Mouse (Mus musculus) cerebellum, postnatal 4 days (tissue): Measurements from ENCODE around the gene Hist1h4i.

Experiments used
- DNase-seq, 2 experiments: peaks; one replicate each; pipeline ENCODE4 v3.0.0; 2022; ENCODE audit warnings: low spot score in 2 of 2, mixed read lengths in 1 of 2

Gene Hist1h4i

GRCm38 (mm10) chr13:22036986-22037385, 4.2 kb downstream of the Hist1h4i start:
- no peak for DNase-seq

DNA sequence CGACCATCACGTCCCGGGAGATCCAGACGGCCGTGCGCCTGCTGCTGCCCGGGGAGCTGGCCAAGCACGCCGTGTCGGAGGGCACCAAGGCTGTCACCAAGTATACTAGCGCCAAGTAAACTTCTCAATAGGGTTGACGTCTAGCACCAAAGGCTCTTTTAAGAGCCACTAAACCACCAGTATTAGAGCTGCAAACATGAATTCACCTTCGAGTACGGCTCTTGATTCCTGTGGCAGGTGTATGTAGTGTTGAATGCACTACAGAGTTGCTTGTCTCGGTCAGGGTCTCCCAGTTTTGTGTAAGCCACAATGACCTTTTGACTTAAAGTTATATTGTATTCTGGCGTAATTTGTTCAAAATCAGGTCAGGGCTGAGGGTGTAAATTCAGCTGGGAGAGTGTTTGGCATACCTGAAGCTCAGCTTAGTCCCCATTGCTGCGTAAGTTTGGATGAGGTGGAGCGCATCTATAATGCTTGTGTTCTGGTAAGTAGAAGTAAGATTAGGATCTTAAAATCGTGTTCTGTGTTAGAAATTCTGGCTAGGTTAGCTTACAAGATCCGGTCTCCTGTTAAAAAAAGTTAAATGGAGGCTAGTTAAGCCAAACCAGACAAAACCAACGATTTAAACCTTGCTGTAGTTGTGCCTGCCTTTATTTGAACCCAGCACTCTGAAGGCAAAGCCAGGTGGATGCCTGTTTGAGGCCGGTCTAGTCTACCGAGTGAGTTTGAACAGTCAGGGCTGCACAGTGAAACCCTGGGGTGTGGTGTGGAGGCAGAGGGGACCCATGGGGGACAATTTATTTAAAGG, 4.8 kb downstream of the Hist1h4i start:
- no peak for DNase-seq

DNA sequence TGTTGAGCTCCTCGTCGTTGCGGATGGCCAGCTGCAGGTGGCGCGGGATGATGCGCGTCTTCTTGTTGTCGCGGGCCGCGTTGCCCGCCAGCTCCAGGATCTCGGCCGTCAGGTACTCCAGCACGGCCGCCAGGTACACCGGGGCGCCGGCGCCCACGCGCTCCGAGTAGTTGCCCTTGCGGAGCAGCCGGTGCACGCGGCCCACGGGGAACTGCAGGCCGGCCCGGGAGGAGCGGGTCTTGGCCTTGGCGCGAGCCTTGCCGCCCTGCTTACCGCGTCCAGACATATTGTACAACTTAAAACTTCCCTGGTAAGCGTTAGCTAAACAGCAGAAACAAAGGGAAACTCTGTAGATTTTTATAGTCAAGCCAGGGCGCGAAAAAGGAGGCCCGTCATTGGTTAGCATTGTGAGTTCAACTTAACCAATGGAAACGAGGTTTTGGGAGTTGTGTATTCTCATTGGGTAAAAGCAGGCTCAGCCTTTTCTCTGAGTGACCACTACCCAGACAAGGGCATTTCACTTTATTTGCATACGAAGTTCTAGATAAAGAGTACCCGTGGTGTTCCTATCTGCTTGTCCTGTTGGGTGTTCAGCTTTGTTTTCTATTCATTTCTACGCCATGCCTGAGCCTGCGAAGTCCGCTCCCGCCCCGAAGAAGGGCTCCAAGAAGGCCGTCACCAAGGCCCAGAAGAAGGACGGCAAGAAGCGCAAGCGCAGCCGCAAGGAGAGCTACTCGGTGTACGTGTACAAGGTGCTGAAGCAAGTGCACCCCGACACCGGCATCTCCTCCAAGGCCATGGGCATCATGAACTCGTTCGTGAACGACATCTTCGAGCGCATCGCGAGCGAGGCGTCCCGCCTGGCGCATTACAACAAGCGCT, 5.7 kb downstream of the Hist1h4i start, which contains the start of the genes Hist1h2ah and Hist1h2bk:
Gene Hist1h2ah (minus strand): TSS at position 302 of the 882 bp plus-strand sequence.
Gene Hist1h2bk (plus strand): TSS at position 604 of the 882 bp plus-strand sequence.
- peak; percentile 45 to 78 for DNase-seq

DNA sequence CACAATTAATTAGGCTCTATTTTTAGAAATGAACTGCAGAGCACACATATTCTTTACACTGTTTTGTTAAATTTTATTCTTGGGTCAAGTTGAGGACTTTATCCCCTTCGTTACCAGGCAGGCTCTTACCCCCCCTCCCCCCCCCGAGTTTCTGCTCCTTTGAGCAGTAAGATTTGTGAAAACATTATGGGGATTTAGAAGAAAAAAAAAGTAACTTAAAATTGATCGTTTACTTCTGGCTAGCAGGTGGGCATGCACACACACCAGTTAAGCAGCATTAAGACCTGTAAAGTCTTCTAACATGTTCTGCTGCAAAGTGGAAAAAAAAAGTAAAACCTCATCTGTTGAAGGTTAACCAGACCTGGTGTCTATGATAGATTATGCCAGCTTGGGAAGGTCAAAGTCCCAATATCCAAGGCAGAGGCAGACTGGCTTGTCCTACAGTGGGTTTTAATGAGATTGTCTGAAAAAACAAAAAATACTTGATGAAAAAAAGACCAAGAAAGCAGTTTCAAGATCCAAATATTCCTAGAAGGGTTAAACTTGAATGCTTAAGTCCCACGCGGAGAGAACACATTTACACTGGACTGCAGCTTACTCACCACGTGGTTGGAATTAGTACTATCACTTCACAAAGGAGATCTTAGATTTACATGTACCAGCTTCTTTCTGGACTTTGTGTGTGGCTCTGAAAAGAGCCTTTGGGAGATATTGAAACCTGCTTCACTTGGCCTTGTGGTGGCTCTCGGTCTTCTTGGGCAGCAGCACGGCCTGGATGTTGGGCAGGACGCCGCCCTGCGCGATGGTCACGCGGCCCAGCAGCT, 6.5 kb downstream of the Hist1h4i start:
- DNase-seq, result no peak

- DNase-seq, result no peak
Observed at GRCm38 (mm10) chr13:22033741-22034442, 7.3 kb downstream of the Hist1h4i start.

DNA sequence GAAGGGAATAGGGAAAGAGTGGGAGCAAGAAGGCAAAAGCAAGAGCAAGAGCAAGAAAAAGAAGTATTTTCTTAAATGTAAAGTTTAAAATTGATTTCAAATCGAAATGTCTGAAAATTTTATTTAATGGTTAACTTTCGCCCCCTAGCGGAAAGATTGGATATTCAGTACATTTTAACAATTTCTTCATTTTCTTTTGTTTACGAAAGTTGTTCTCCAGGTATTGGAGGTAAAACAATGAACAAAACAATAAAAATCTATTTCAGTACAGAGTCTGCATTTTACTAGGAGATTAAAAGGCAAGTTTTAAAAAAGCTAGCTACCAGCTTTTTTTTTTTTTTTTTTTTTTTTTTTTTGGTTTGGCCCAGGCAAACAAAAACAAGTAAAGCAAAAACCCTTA, 10.7 kb downstream of the Hist1h4i start:
- DNase-seq, result no peak

- no peak for DNase-seq
Observed at GRCm38 (mm10) chr13:22029928-22030327, 11.2 kb downstream of the Hist1h4i start.

GRCm38 (mm10) chr13:22028673-22029460, 12.3 kb downstream of the Hist1h4i start:
- peak; percentile 98 for DNase-seq

- DNase-seq, result peak; percentile 80 to 89
Observed at GRCm38 (mm10) chr13:22026058-22027031, 14.8 kb downstream of the Hist1h4i start.

DNA sequence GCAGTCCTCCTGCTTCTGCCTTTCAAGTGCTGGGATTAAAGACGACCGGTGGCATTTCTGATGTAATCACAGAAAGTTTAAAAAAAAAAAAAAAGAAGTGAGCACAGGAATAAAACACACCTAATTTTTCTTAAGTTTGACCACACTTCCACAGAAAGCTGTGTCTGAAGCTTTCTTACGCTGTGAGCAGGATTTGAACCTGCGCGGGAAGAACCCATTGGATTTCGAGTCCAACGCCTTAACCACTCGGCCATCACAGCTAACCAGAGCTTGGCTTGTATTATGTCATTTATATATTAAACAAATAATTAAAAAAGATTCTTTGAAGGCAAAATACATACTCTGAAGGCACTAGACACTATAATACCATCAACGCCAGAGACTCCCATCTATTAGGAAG, 18.9 kb downstream of the Hist1h4i start:
- DNase-seq, result peak in 1 of 2 experiments; percentile 77

DNA sequence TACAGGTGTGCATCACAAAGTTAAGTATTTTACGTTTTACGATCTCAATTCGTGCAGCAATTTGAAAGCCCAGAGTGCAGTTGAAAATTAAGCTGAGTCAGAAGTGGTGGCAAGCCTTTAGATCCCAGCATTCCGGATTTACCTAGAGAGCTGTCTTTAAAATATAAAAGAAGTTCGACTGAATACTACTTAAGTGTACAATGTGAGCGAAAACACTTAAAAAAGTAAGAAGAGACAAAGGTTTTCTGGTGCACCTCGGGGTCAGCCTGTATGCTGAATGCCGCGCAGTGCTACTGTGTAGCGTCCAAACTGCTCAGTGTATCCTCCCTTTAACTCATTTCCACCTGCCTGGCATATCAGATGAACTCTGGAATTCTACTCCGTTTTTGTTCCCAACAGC, 19.6 kb downstream of the Hist1h4i start:
- DNase-seq, result no peak

DNA sequence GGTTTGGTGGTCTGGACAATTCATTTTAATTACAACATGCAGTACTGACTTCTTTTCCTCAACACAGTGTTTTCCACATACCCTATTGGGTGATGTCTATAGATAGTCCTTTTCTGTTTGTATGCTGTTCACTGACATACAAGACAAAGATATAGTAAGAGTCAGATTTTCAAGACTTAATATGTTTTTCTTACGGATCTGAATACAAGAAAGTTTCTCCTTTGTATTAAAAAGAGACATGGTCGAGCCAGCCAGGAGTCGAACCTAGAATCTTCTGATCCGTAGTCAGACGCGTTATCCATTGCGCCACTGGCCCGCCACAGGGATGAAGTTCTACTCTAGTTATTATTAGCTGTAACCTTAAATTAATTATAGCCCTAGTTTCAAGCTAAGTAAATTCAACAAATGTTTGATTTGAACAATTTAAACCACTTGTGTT, 20.2 kb downstream of the Hist1h4i start:
- peak in 1 of 2 experiments; percentile 67 for DNase-seq

- DNase-seq, result no peak
Observed at GRCm38 (mm10) chr13:22019934-22020835, 21.0 kb downstream of the Hist1h4i start.

GRCm38 (mm10) chr13:22015479-22016450, 25.4 kb downstream of the Hist1h4i start:
- DNase-seq, result peak in 1 of 2 experiments; percentile 62

DNA sequence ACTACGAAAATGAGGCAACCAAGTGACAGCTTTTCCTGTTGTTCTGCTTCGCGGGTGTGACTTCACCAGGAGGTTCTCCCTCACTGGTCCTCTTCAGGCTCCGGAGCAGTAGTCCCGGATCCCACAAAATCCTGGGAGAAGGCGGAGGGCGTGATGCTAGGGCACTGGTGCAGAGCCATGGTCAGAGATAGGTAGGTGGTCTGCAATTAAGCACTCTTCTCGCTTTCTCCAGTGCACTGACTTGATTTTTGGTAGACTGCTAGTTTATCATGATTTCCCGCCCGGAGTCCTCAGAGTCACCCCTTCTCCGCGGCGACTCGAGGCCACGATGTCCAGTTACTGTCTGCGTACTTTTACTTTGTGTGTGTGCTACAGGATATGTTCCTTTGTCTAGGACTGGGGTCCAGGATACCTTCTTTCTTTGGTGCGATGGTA, 26.7 kb downstream of the Hist1h4i start:
- no peak for DNase-seq

DNA sequence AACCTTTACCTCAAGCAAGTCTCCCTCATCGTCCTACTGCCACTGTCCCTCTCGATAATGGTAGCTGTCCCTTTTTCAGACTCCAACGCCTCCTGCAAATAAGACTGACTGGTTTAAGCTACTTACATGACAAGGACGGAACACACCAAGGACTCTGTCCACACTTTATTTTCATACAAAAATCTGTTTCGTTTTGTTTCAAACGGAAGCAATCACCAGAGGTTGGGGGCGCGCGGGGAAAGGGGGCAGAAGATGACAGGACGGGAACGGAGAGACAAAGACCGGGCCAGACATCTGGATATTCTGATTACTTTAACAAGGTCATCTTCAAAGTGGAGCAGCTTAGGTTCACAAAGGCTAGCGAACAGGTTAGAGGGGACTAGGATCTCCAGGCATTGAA, 27.4 kb downstream of the Hist1h4i start:
- no peak for DNase-seq

DNA sequence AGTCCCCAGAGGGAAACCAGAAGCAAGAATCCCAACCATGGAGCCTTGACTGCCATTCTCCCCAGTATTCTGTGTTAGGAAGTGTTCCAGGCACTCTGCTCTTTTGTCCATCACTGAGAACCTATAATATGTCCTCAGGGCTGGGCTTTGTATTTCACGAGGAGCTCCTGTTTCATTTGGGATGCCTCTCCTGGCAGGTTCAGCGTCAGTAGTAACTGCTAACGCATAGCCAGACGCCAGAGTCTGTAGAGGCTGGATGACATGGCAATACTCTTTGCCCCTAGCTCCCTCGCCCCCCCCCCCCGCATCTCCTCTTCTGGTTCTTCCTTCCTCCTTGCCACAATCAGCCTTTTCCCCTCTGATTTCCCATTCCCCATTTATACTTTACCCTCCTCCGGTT, 31.5 kb downstream of the Hist1h4i start, which contains the start of gene Prss16:
Gene Prss16 (minus strand): TSS at position 101 of the 400 bp plus-strand sequence.
- no peak for DNase-seq
